Mouse (Mus musculus): Measurements from ENCODE around the gene 2310007B03Rik.

The 2310007B03Rik gene

DNA sequence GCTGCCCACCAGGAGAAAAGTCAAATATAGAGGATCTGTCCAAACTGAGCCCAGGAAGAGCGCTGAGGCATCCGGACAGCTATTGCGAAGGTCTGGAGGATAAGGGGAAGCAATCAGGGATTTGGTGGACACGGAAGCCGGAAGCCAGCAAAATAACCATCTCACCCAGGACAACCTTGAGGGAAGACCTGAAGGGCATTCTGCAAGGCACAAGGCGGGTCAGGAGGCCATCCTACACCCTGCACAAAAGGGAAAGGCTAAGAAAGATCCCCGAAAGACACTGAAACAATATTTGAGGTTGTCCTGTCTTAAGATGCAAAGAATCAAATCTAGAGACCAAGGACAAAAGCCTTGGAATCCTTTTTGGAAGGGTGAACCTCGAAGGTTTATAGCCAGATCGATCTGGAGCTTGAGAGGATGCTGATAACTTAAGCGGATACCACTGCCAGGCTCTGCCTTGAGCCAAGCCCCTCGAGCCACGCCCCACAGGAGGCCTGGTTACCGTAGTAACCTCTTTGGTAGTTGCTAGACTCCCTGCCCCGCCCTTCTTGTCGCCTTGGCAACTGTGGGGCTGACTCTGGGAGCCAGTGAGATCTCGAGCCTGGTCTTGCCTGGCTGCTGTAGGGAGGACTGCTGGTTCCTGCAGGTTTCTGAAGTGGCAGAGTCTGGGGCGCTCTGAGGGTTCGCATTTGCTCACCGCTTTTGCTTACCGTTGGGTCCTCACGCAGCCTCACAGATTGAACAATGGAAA is 45.9 kb downstream of the 2310007B03Rik start:
- in situ Hi-C loops (cut with MboI; ENCODE audit: unreplicated experiment in 2 of 2) = no loop called here

DNA sequence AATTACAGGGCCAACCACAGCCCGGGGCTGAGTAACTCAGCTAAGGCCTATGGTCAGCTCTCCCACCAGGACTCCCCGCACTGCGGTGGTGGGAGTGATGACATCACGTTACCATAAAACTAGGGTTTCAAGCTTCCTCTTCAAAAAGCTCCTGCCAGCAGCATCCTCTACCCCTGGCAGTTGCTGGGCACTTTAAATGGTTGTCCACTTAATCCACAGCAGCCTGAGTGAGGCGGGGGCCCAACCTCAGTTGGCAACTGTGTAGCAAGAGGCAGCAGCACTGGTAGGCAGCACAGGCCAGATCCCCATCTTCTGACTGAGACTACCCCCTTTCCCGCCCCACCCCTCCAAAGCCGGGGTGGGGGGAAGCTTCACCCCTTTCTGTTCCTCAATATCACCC is 58.0 kb downstream of the 2310007B03Rik start:
- in situ Hi-C loops (cut with MboI; ENCODE audit: unreplicated experiment in 2 of 2) = no loop called here

GRCm38 (mm10) chr1:93101571-93102061 is 59.1 kb downstream of the 2310007B03Rik start, which contains the start of gene Kif1a:
TSS of gene Kif1a (minus strand) at chr1:93101951.
- in situ Hi-C loops (cut with MboI; ENCODE audit: unreplicated experiment in 2 of 2) = no loop called here

All from v-Abl transformed pro-B cells (cell line).